Mouse (Mus musculus) myocyte (in vitro differentiated cells): ENCODE data around the gene Actn4.

Experiments
- MAX ChIP-seq: IDR thresholded peaks from one replicate; pipeline ENCODE4 v1.6.1; 2011; ENCODE audit warnings: low read depth, mild to moderate bottlenecking, control low read depth
- POLR2A ChIP-seq: IDR thresholded peaks from one replicate; pipeline ENCODE4 v1.6.1; 2011; ENCODE audit warnings: low read depth, mild to moderate bottlenecking, control low read depth, moderate library complexity; ENCODE audit not compliant: insufficient read length
- POLR2AphosphoS2 ChIP-seq: IDR thresholded peaks from one replicate; pipeline ENCODE4 v1.6.1; 2011; ENCODE audit warnings: low read depth, control low read depth; ENCODE audit not compliant: insufficient read length
- TCF12 ChIP-seq: IDR thresholded peaks from one replicate; pipeline ENCODE4 v1.6.1; 2011; ENCODE audit warnings: mild to moderate bottlenecking, control low read depth; ENCODE audit not compliant: poor library complexity, insufficient read depth, severe bottlenecking

- no peak for TF ChIP-seq POLR2AphosphoS2
- no peak for TF ChIP-seq TCF12
- TF ChIP-seq MAX, result no peak
- TF ChIP-seq POLR2A, result peak; percentile 14
These were observed 60.6 kb downstream of the Actn4 start for GRCm38 (mm10) chr7:28901311-28902125.
